8 mouse cellular contexts compared by ENCODE assay signal in genomic region chrX:169988571-169989218, GRCm38 (mm10). TPM values are rescaled to one million over a fixed set of nuclear protein-coding genes. Genes with fewer than 3 reads are reported as not detected.
A peak's percentile ranks its signal among the peaks of the same experiment; 100 is the strongest.
DNase-seq lines count a peak whose midpoint lies in the region; ATAC-seq and TF ChIP-seq lines count a peak whose summit lies in the region.
"Not testable (repeated sequence)": the region's sequence is repeated elsewhere in the genome, so short reads cannot be mapped to it uniquely, and the experiment has no call there.

No protein-coding gene starts in this region.

- not testable (repeated sequence) for H3K27ac ChIP-seq in MEL (ENCODE audit: control insufficient read depth, low read depth, low read length); hindbrain, embryonic 13.5 days; lung, postnatal 0 days (ENCODE audit: low read length)

- TF ChIP-seq POLR2A in MEL (IDR thresholded peaks at IDR 0.05; ENCODE audit: control insufficient read depth in 1 of 2, insufficient read depth in 1 of 2, low read depth in 1 of 2, low read length in 2 of 2, poor library complexity in 1 of 2): not testable (repeated sequence)

- H3K9ac ChIP-seq in MEL (ENCODE audit: control insufficient read depth, low read depth, low read length, poor library complexity, severe bottlenecking); hindbrain, embryonic 13.5 days; lung, postnatal 0 days (replicated peaks; ENCODE audit: low read depth): not testable (repeated sequence)

- ATAC-seq in frontal cortex, adult (ENCODE audit: low TSS enrichment): 0 out of 2 replicates have a peak, but pooled peaks have one; percentile 2
- ATAC-seq in hindbrain, embryonic 13.5 days (ENCODE audit: low FRiP score): peak; percentile 21
- not testable (repeated sequence) for ATAC-seq in lung, postnatal 0 days

- H3K27me3 ChIP-seq in MEL (ENCODE audit: control insufficient read depth in 1 of 2, insufficient read depth in 2 of 2, low read length in 2 of 2); hindbrain, embryonic 13.5 days; lung, postnatal 0 days (replicated peaks; ENCODE audit: insufficient read depth, low read length): not testable (repeated sequence)

- TF ChIP-seq RAD21 in MEL (IDR thresholded peaks at IDR 0.05; ENCODE audit: low read depth, low read length): not testable (repeated sequence)

- WGBS in hindbrain, embryonic 13.5 days: 94% methylated on average over 56 of the region's 56 CpGs
- WGBS in lung, postnatal 0 days: 68% methylated on average over 56 of the region's 56 CpGs

- not testable (repeated sequence) for TF ChIP-seq EP300 in MEL (IDR thresholded peaks at IDR 0.05; ENCODE audit: low read depth in 1 of 2, low read length in 2 of 2); lung, postnatal 0 days (IDR thresholded peaks at IDR 0.05)

- not testable (repeated sequence) for H3K4me2 ChIP-seq in hindbrain, embryonic 13.5 days; lung, postnatal 0 days (replicated peaks; ENCODE audit: low read depth, low read length)

- not testable (repeated sequence) for H3K4me1 ChIP-seq in MEL (ENCODE audit: control insufficient read depth in 1 of 2, insufficient read depth in 2 of 2, low read length in 2 of 2); hindbrain, embryonic 13.5 days (replicated peaks); lung, postnatal 0 days (ENCODE audit: insufficient read depth, low read depth, low read length)

- not testable (repeated sequence) for DNase-seq in MEL (ENCODE audit: low read depth, low spot score)
- DNase-seq in cerebellum, adult 9-10 months: peak; percentile 60
- DNase-seq in left cerebral cortex, adult 11 months (ENCODE audit: low spot score): peak; percentile 74
- DNase-seq in lung, postnatal 0 days (ENCODE audit: low spot score): peak; percentile 5
- peak; percentile 68 for DNase-seq in retina, postnatal 1 day
- peak; percentile 39 for DNase-seq in thymus, postnatal 25 days

- H3K9me3 ChIP-seq in MEL (replicated peaks; ENCODE audit: insufficient read depth, low read length): not testable (repeated sequence)
- peaks cover 54% of the 10 kb centered on the region for H3K9me3 ChIP-seq in hindbrain, embryonic 13.5 days
- peaks cover 46% of the 10 kb centered on the region for H3K9me3 ChIP-seq in lung, postnatal 0 days (ENCODE audit: low read length)

- not testable (repeated sequence) for TF ChIP-seq CTCF in MEL (IDR thresholded peaks at IDR 0.05 in 2 of 3, conservative IDR thresholded peaks at IDR 0.05 in 1 of 3; ENCODE audit: control insufficient read depth in 1 of 3, insufficient read depth in 1 of 3, low read depth in 2 of 3, low read length in 3 of 3, poor library complexity in 1 of 3, severe bottlenecking in 1 of 3); lung, postnatal 0 days (IDR thresholded peaks at IDR 0.05)

- H3K4me3 ChIP-seq in MEL (ENCODE audit: control insufficient read depth in 1 of 2, insufficient read depth in 1 of 2, low read depth in 2 of 2, low read length in 2 of 2); lung, postnatal 0 days (ENCODE audit: low read depth, low read length): not testable (repeated sequence)
- 0 out of 2 replicates have a peak overlapping the region, but pooled peaks have one; percentile 2 for H3K4me3 ChIP-seq in hindbrain, embryonic 13.5 days

- not testable (repeated sequence) for H3K79me2 ChIP-seq in MEL (ENCODE audit: control insufficient read depth, insufficient read depth, low read length, poor library complexity)

- not testable (repeated sequence) for H3K36me3 ChIP-seq in MEL (ENCODE audit: control insufficient read depth in 1 of 2, insufficient read depth in 2 of 2, low read length in 2 of 2)
- peaks cover 53% of the 10 kb centered on the region for H3K36me3 ChIP-seq in hindbrain, embryonic 13.5 days
- H3K36me3 ChIP-seq in lung, postnatal 0 days (ENCODE audit: insufficient read depth, low read length): peaks cover 11% of the 10 kb centered on the region; the same call in 1 of the 2 replicates

TF ChIP-seq in MEL, 35 proteins besides CTCF, POLR2A, EP300 and RAD21:
- TF ChIP-seq POLR2AphosphoS2 (IDR thresholded peaks at IDR 0.05; ENCODE audit: low read length): peak; percentile 18; the same call in 1 of the 2 replicates
- peak; percentile 79; the same call in 1 of the 2 replicates for TF ChIP-seq POLR2AphosphoS5 (IDR thresholded peaks at IDR 0.05; ENCODE audit: borderline replicate concordance, low read depth, low read length)
TF ChIP-seq in MEL: peak in this region for 2; not testable (repeated sequence) for 33.

RNA-seq across cellular contexts. Expression of gene Gm21887, which starts 20.8 kb away (rescaled TPM):
- 2.5 and 4.7 TPM in 2 replicates for total RNA-seq in MEL (2012; rRNA removed)
- 10 to 100 TPM in 1 of 2 experiments, not detected in 1; 88.8 TPM for polyA plus RNA-seq in MEL (2012; ENCODE audit: insufficient read depth in 1 of 2, insufficient read length in 2 of 2, low read depth in 1 of 2, low replicate concordance in 2 of 2, missing spikeins in 1 of 2)
- polyA plus RNA-seq in hindbrain, embryonic 13.5 days (2015; fragmentation: Nextera tagmentation; extraction: Ambion mirVana): 169 and 177 TPM in 2 replicates
- polyA plus RNA-seq in lung, postnatal 0 days (2015; fragmentation: Nextera tagmentation; extraction: Ambion mirVana): 90.2 and 116 TPM in 2 replicates
